Mouse (Mus musculus): Measurements from ENCODE around the gene Gm11938. TPM values are rescaled to one million over a fixed set of nuclear protein-coding genes. Genes with fewer than 3 reads are reported as not detected.
"Not testable (repeated sequence)": the region's sequence is repeated elsewhere in the genome, so short reads cannot be mapped to it uniquely, and the experiment has no call there.

Gene Gm11938
- total RNA-seq (2021) = not detected
- long read RNA-seq, experiment 1 = 0 reads
- long read RNA-seq, experiment 2 = 0 reads

GRCm38 (mm10) chr11:99603208-99603607 lies at the start of gene Gm11938:
Gm11938 (minus strand) TSS chr11:99603308.
- not testable (repeated sequence) for DNase-seq

GRCm38 (mm10) chr11:99650136-99650535 lies 47.0 kb upstream of the Gm11938 start, which contains the start of gene Gm11555:
Gm11555 (minus strand) TSS chr11:99650236.
- DNase-seq = no peak

- no peak for DNase-seq
Measured at GRCm38 (mm10) chr11:99646444-99646843, 43.3 kb upstream of the Gm11938 start.

GRCm38 (mm10) chr11:99644351-99644750 lies 41.2 kb upstream of the Gm11938 start:
- no peak for DNase-seq

GRCm38 (mm10) chr11:99643635-99644139 lies 40.6 kb upstream of the Gm11938 start, which contains the start of gene Krtap4-7:
Krtap4-7 (minus strand) TSS chr11:99644089.
- DNase-seq = not testable (repeated sequence)

GRCm38 (mm10) chr11:99640926-99641325 lies 37.8 kb upstream of the Gm11938 start:
- no peak for DNase-seq

GRCm38 (mm10) chr11:99637086-99637485 lies 34.0 kb upstream of the Gm11938 start:
- DNase-seq = no peak

GRCm38 (mm10) chr11:99634653-99635134 lies 31.6 kb upstream of the Gm11938 start, which contains the start of gene Krtap4-2:
Krtap4-2 (minus strand) TSS chr11:99635084.
- DNase-seq = no peak

- DNase-seq = no peak
Measured at GRCm38 (mm10) chr11:99633293-99633692, 30.2 kb upstream of the Gm11938 start.

- no peak for DNase-seq
Measured at GRCm38 (mm10) chr11:99630890-99631289, 27.8 kb upstream of the Gm11938 start.

- DNase-seq = no peak
Measured at GRCm38 (mm10) chr11:99628138-99628537, 25.0 kb upstream of the Gm11938 start, which contains the start of gene Krtap4-1. Krtap4-1 (minus strand) TSS chr11:99628238.

GRCm38 (mm10) chr11:99620335-99620734 lies 17.2 kb upstream of the Gm11938 start, which contains the start of gene Gm11562:
Gm11562 (minus strand) TSS chr11:99620435.
- no peak for DNase-seq

- no peak for DNase-seq
Measured at GRCm38 (mm10) chr11:99614796-99615363, 11.8 kb upstream of the Gm11938 start, which contains the start of gene Krtap2-4. Krtap2-4 (minus strand) TSS chr11:99614846.

GRCm38 (mm10) chr11:99610089-99610488 lies 7.0 kb upstream of the Gm11938 start, which contains the start of gene Gm11937:
Gm11937 (minus strand) TSS chr11:99610189.
- not testable (repeated sequence) for DNase-seq

- DNase-seq = no peak
Measured at GRCm38 (mm10) chr11:99609126-99609525, 6.0 kb upstream of the Gm11938 start.

- DNase-seq = not testable (repeated sequence)
Measured at GRCm38 (mm10) chr11:99597742-99598141, 5.4 kb downstream of the Gm11938 start, which contains the start of gene Krtap9-3. Krtap9-3 (minus strand) TSS chr11:99598105.

GRCm38 (mm10) chr11:99590981-99591380 lies 12.1 kb downstream of the Gm11938 start, which contains the start of gene Krtap1-3:
Krtap1-3 (minus strand) TSS chr11:99591339.
- DNase-seq = no peak

GRCm38 (mm10) chr11:99585096-99585495 lies 18.0 kb downstream of the Gm11938 start:
- no peak for DNase-seq

GRCm38 (mm10) chr11:99583245-99583704 lies 19.8 kb downstream of the Gm11938 start, which contains the start of gene Krtap1-4:
Krtap1-4 (minus strand) TSS chr11:99583654.
- DNase-seq = no peak

- DNase-seq = no peak
Measured at GRCm38 (mm10) chr11:99581564-99581963, 21.5 kb downstream of the Gm11938 start.

- DNase-seq = no peak
Measured at GRCm38 (mm10) chr11:99581051-99581450, 22.1 kb downstream of the Gm11938 start.

GRCm38 (mm10) chr11:99580636-99581035 lies 22.5 kb downstream of the Gm11938 start, which contains the start of gene Krtap1-5:
Krtap1-5 (minus strand) TSS chr11:99581016.
- no peak for DNase-seq

GRCm38 (mm10) chr11:99574106-99574505 lies 29.0 kb downstream of the Gm11938 start:
- DNase-seq = peak; percentile 66
